Mouse (Mus musculus): ENCODE results near the gene Smim24.

Smim24 gene

GRCm38 (mm10) chr10:81441019-81441418, 48.2 kb downstream of the Smim24 start:
- peak in 1 of 2 experiments; percentile 3 for DNase-seq
